Mouse (Mus musculus) large intestine, adult 2 months (tissue): Measurements from ENCODE around the gene Asxl1. TPM values are rescaled to one million over a fixed set of nuclear protein-coding genes. Genes with fewer than 3 reads are reported as not detected.

Experiments used
- DNase-seq: peaks from one replicate; pipeline ENCODE4 v3.0.0-alpha.2; 2012; ENCODE audit warnings: low read depth, low spot score
- WGBS: fragments of 180-500 bp; shearing (Covaris S2); methylation state at CpG from one replicate; pipeline ENCODE4 v1.1.7; 2018; 5-methylcytosine and 5-hydroxymethylcytosine counted together
- polyA plus RNA-seq: library from polyadenylated mRNA; depleted of rRNA; stranded (reverse); fragments of >200 nt; gene quantifications from 2 replicates; pipeline ENCODE4 v1.2.3, GENCODE M21; 2012; rRNA removed

Gene Asxl1
- polyA plus RNA-seq, 1 experiment = 8.0 TPM

- WGBS = 31% methylated on average over 9 of the region's 9 CpGs
- no peak for DNase-seq
Measured at GRCm38 (mm10) chr2:153434880-153435831, 89.5 kb downstream of the Asxl1 start.

GRCm38 (mm10) chr2:153436641-153437305 is 91.1 kb downstream of the Asxl1 start:
- 7% methylated on average over 6 of the region's 6 CpGs for WGBS
- no peak for DNase-seq

- 26% methylated on average over 2 of the region's 2 CpGs for WGBS
Measured at GRCm38 (mm10) chr2:153437306-153437659, 91.7 kb downstream of the Asxl1 start.

GRCm38 (mm10) chr2:153440755-153441154 is 95.1 kb downstream of the Asxl1 start:
- WGBS = 34% methylated on average over 2 of the region's 2 CpGs
- DNase-seq = no peak

More at GRCm38 (mm10) chr2:153437306-153437659, 91.7 kb downstream of the Asxl1 start:
- DNase-seq = no peak

GRCm38 (mm10) chr2:153441228-153441627 is 95.6 kb downstream of the Asxl1 start:
- no peak for DNase-seq
- WGBS = 15% methylated on average over 3 of the region's 3 CpGs

- no peak for DNase-seq
- 42% methylated on average over 5 of the region's 5 CpGs for WGBS
Measured at GRCm38 (mm10) chr2:153442720-153443119, 97.1 kb downstream of the Asxl1 start.

GRCm38 (mm10) chr2:153443434-153444240 is 98.0 kb downstream of the Asxl1 start:
- DNase-seq = no peak
- WGBS = 2% methylated on average over 58 of the region's 59 CpGs

GRCm38 (mm10) chr2:153444254-153445136 is 98.9 kb downstream of the Asxl1 start:
- 2% methylated on average over 29 of the region's 64 CpGs for WGBS
- no peak for DNase-seq

GRCm38 (mm10) chr2:153445137-153446016 is 99.7 kb downstream of the Asxl1 start:
- WGBS = 1% methylated on average over 59 of the region's 59 CpGs
- DNase-seq = no peak

GRCm38 (mm10) chr2:153446017-153446408 is 100.4 kb downstream of the Asxl1 start:
- WGBS = under 1% methylated on average over 8 of the region's 8 CpGs
- DNase-seq = no peak

GRCm38 (mm10) chr2:153446476-153446875 is 100.8 kb downstream of the Asxl1 start:
- DNase-seq = no peak
- WGBS = 28% methylated on average over 4 of the region's 4 CpGs

- 81% methylated on average over 3 of the region's 3 CpGs for WGBS
- DNase-seq = no peak
Measured at GRCm38 (mm10) chr2:153447719-153448118, 102.1 kb downstream of the Asxl1 start.

- WGBS = 69% methylated on average over 6 of the region's 6 CpGs
- no peak for DNase-seq
Measured at GRCm38 (mm10) chr2:153448519-153448918, 102.9 kb downstream of the Asxl1 start.

Other genes starting within 250 kb of the Asxl1 start
- gene Hck, start 237.4 kb upstream of the Asxl1 start, polyA plus RNA-seq = 18.0 and 24.0 TPM in 2 replicates
- gene Tm9sf4, start 184.5 kb upstream of the Asxl1 start, polyA plus RNA-seq = 37.3 and 48.4 TPM in 2 replicates
- gene Tspyl3, start 120.4 kb upstream of the Asxl1 start, polyA plus RNA-seq = 3.2 and 3.3 TPM in 2 replicates
- gene Plagl2, start 104.4 kb upstream of the Asxl1 start, polyA plus RNA-seq = 13.2 and 19.3 TPM in 2 replicates
- 16.7 and 22.5 TPM in 2 replicates for gene Pofut1, start 104.3 kb upstream of the Asxl1 start, polyA plus RNA-seq
- gene Kif3b, start 54.4 kb upstream of the Asxl1 start, polyA plus RNA-seq = 7.1 and 9.3 TPM in 2 replicates
- gene 4930404H24Rik, start 147.0 kb downstream of the Asxl1 start, polyA plus RNA-seq = not detected in 2 replicates
- gene Nol4l, start 184.1 kb downstream of the Asxl1 start, polyA plus RNA-seq = 29.2 and 42.2 TPM in 2 replicates